Mouse (Mus musculus) cortical plate, adult 2 months (tissue): ENCODE data around the gene Tcf21. TPM values are rescaled to one million over a fixed set of nuclear protein-coding genes. Genes with fewer than 3 reads are reported as not detected.

Experiments
- H3K27ac ChIP-seq: fragments of 200-500 bp; 2 replicates; pipeline ENCODE4 v1.5.1; 2012; ENCODE audit warnings: low read length, control low read depth, inconsistent platforms; ENCODE audit not compliant: insufficient read depth
- H3K4me1 ChIP-seq: fragments of 200-500 bp; 2 replicates; pipeline ENCODE4 v1.6.1; 2011; ENCODE audit warnings: low read length; ENCODE audit not compliant: control insufficient read depth, insufficient read depth
- H3K4me3 ChIP-seq: fragments of 200-500 bp; 2 replicates; pipeline ENCODE4 v1.5.1; 2011; ENCODE audit warnings: mild to moderate bottlenecking, low read length, control low read depth; ENCODE audit not compliant: insufficient read depth
- CTCF ChIP-seq: fragments of 200-500 bp; IDR thresholded peaks from 2 replicates; pipeline ENCODE4 v1.5.1; 2011; ENCODE audit warnings: mild to moderate bottlenecking, control low read depth, low read length; ENCODE audit not compliant: insufficient read depth; ENCODE audit errors: extremely low read depth
- POLR2A ChIP-seq: fragments of 200-500 bp; IDR thresholded peaks from 2 replicates; pipeline ENCODE4 v1.6.1; 2011; ENCODE audit warnings: mild to moderate bottlenecking, low read length, control low read depth; ENCODE audit not compliant: insufficient read depth; ENCODE audit errors: extremely low read depth
- polyA plus RNA-seq: library from polyadenylated mRNA; depleted of rRNA; stranded (reverse); fragments of >200 nt; gene quantifications from 2 replicates; pipeline ENCODE4 v1.2.3, GENCODE M21; 2012

Tcf21 gene
- polyA plus RNA-seq, 1 experiment, result not detected

DNA sequence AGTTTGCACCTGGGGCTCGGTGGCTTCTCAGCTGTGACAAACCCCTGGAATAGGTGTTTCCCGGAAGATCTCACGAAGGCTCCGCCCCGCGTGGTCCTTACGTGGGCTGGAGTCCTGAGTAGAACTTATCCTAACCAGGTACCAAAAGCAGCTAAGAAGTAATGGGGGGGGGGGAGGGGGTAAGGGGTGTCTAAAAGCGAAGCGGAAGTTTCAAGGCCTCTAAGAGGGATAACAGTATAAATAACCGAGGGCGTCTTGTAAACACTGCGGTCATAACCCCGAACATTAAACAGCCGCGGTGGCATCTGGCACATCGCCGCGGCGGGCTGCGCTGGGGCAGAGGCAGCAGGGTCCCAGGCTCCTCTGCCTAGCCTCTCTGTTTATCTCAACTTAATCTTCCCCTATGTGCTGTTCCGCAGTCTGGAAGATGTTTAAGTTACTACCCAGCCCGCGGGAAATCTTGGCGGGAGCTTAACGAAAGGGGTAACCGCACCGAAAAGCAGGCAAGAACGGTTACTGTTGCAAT is 3.7 kb downstream of the Tcf21 start:
- Histone ChIP-seq H3K4me1 (no peaks in the 10 kb centered on the region), H3K27ac (no peak overlapping the region), H3K4me3 (no peak overlapping the region)
- TF ChIP-seq CTCF (no peak), POLR2A (no peak)

DNA sequence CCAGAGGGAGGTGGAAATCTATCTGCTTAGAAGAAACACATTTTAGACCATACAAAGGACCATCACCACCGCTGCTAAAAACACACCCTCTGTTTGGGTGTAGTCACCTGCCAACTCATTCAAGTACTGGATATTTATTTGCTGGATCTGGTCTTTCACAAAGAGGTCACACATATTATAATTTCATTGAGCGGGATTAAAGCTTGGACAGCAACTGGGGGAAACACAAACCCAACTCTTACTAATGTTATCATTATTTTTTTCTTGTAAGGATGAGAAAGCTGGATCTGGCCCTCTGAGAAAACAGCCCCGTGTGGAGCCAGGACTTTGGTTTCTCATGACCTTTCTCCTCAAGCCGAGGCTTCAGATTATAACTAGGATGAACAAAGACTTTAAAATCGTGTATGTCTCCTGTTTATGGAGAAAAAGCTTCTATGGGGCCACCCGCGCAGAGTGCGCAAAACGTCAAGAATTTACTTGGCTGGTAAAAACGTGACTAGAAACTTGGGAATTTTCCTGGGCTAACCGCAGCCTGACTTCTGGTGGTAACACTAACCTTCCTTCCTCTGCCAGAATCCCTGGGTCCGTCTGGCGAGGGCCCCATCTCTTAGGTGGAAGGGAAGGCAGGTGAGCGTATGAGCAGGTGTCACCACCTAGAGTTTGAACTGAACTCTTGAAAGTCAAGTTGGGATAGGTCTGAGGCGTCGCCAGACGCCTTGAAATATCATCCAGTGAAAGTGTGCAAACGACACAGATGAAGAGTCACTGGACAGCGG is 4.3 kb downstream of the Tcf21 start:
- Histone ChIP-seq H3K4me1 (no peaks in the 10 kb centered on the region), H3K4me3 (no peak overlapping the region), H3K27ac (no peak overlapping the region)
- no peak for TF ChIP-seq CTCF
- TF ChIP-seq POLR2A, result no peak

GRCm38 (mm10) chr10:22814771-22815170 is 5.2 kb downstream of the Tcf21 start:
- Histone ChIP-seq H3K4me1 (no peaks in the 10 kb centered on the region), H3K4me3 (no peak overlapping the region), H3K27ac (no peak overlapping the region)
- no peak for TF ChIP-seq CTCF
- no peak for TF ChIP-seq POLR2A

DNA sequence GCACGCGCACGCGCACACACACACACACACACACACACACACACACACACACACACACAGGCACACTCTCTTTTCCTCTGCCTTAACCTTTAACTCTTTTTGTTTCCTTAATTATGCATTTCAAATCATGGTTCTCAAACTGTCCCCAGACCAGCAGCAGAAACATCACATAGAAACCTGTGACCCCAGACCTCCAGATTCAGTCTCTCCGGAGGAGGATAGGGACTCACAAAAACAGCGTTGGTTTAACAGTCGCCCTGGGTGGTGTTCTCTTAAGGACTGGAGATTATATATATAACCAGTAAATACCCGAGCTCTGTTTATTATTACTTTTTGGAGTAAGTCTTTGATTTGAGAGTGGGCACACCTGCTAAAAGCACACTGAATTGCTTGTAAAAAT is 5.7 kb downstream of the Tcf21 start:
- H3K4me1 ChIP-seq, result no peaks in the 10 kb centered on the region
- no peak overlapping the region for H3K4me3 ChIP-seq
- H3K27ac ChIP-seq, result no peak overlapping the region
- TF ChIP-seq POLR2A (no peak), CTCF (no peak)

DNA sequence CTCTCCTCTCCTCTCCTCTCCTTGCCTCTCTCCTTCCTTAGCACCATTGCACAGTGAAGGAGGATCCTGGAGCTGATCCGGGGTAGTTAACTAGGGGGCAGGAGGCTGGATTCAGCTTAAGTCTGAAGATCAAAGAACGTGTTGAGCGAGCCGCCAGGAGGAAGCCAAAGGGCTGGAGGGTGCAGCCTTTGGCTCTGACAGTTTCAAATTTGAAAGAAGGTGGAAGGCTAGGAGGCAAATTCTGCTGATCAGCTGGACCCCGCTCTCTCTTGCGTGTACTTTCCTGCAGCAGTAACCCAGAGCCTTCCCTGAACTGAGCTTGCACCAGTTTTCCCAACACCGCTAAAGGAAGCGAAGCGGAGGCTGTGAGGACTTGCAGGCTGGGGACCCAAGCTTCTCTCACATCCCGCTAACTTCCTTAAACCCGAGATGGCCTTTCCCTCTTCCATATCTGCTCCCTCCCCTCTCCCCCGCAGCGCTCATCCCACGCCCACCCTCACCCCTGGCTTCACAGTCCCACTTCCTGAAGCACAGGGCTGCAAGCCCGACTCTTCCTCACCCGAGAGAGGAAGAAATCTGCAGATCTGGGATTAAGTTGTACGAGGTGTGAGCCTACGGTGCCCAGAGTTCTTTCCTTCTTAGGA is 6.5 kb downstream of the Tcf21 start:
- TF ChIP-seq CTCF (no peak), POLR2A (no peak)
- Histone ChIP-seq H3K4me1 (no peaks in the 10 kb centered on the region), H3K27ac (no peak overlapping the region), H3K4me3 (no peak overlapping the region)

- Histone ChIP-seq H3K27ac (no peak overlapping the region), H3K4me3 (no peak overlapping the region), H3K4me1 (no peaks in the 10 kb centered on the region)
- no peak for TF ChIP-seq CTCF
- no peak for TF ChIP-seq POLR2A
These were observed 8.1 kb downstream of the Tcf21 start for GRCm38 (mm10) chr10:22811921-22812320.

DNA sequence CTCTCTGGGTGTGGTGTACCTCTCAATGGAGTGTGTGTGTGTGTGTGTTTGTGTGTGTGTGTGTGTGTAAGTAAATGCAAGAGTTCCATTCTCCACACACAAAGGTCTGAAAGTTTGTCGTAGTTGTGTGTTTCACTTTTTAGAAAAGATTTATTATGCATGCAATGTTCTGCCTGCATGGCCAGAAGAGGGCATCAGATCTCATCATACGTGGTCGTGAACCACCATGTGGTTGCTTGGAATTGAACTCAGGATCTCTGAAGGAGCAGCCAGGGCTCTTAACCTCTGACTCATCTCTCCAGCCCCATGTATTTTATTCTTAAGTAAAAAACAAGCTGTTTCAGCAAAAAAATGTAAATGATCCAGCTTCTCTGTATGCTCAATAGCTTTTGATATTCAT is 37.3 kb downstream of the Tcf21 start:
- TF ChIP-seq POLR2A (no peak), CTCF (peak; percentile 38)
- Histone ChIP-seq H3K4me1 (no peaks in the 10 kb centered on the region), H3K4me3 (no peak overlapping the region), H3K27ac (no peak overlapping the region)

DNA sequence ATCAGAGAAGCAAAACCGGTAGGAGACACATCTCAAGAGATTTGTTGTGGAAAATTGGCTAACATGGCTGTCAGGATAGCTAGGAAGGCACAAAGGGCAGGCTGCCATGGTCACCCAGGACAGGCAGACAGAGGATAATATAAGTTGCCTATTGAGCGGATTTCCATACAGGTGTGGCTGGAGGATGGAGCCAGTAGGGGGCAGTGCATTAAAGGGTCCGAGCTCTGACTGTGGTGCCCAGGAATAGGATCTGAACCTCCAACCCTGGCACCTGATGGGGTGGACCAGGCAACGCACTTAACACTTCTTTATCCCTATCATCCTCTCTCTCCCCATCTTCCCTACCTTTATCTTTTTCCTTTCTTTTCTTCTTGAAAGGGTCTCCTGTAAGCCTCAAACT is 38.5 kb downstream of the Tcf21 start:
- no peak overlapping the region for H3K27ac ChIP-seq
- no peak overlapping the region for H3K4me3 ChIP-seq
- TF ChIP-seq POLR2A (no peak), CTCF (0 out of 2 replicates have a peak, but pooled peaks have one; percentile 16)
- H3K4me1 ChIP-seq, result no peaks in the 10 kb centered on the region

DNA sequence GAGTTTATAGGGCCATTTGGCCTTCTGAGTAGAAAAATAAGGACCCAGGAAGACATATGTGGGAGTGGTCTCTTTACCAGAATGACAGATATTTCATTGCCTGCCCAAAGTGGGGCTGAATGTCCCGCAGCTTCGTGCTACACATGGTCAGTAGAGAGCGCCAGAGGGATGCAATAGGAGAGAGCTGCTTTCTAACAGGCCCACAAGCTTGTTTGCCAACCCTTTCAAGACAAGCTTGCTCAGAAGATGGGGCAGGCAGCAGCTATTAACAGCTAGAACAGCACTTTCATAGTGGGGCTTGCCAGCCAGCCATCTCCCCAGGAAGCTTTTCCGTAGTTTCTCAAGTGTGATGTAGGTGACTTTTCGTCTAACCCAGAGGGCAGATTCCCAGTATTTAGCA is 42.0 kb downstream of the Tcf21 start:
- Histone ChIP-seq H3K27ac (no peak overlapping the region), H3K4me1 (no peaks in the 10 kb centered on the region), H3K4me3 (no peak overlapping the region)
- TF ChIP-seq POLR2A (no peak), CTCF (peak; percentile 63)

DNA sequence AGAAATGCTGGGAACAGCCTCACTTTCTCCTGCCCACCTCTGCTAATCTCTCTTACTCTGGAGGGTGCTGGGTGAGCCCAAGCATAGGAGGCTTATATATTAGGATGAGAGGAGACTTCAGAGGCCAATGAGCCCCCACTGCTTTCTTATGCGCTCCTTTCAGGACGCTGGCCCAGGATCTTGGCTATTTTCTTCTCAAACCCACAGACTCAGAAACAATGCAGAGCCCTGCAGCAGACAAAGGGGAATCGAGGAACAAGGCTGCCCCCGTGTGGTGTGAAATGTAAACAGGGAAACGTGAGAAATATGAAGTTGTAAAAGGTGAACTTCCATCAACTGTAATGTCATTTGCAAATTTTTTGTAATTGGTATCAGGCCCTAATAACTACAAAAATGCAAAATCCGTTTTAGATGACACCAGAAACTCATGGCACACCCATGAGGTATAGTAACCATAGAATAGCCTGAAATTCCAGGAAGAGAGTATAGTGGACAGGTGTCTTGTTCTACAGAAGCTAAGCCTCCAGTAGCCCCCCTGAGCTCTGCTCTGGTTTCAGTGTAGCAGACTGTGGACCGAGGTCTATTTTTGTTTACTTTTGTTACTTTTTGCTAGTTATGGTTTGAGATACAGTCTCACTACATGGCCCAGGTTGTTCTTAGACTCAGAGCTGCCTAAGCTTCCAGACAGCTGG is 43.8 kb downstream of the Tcf21 start:
- H3K4me3 ChIP-seq, result no peak overlapping the region
- H3K27ac ChIP-seq, result no peak overlapping the region
- H3K4me1 ChIP-seq, result no peaks in the 10 kb centered on the region
- TF ChIP-seq POLR2A (no peak), CTCF (peak; percentile 73)
